ENCODE assay signal across 9 mouse cellular contexts in the genomic region with DNA sequence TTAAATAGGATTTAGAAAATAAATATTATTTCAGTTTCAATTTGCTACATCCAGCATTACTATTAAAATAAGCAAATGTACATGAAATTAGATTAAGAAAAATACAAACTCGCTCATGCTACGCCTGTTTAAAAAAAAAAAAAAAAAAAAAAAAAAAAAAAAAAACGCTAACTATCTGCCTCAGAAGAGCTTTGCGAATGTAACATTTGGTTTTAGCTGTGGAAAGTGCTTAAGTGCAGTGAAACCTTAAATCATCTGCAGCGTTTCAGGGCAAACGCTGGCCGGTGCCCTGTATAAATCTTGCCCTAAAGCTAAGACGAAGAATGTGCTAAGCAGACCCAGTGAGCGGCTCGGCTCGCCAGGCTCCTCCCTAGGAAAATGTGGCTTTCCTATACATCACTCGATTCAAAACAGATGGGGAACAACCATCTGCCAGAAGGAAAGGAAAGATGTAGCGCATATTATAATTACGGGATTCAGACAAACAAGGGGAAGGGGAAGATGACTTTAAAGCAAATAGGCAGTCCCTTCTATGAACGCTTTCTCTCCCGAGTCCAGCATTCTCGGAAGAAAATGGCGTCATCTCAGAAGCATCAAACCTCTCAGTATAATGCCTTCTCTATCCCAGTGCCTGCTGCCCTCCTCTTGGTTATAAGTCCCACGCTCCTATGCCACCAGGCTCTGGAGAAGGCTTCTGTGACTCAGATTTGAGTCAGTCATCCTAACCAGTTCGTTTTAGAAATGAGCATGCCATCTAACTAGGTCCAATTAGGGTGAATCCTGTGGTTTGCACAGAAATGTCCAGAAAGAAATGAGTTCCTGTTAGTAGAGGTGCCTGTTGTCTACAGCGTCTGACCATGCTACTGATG.
DNase-seq lines count a peak whose midpoint lies in the region; ATAC-seq and TF ChIP-seq lines count a peak whose summit lies in the region.
"Had no signal": no experiment of that assay in that cellular context is flagged by ENCODE, and none has a peak within 500 bp of the region (broad histone marks: within the 10 kb centered on the region; RNA-seq: fewer than 3 reads in every experiment).

No protein-coding gene starts in this region.

- H3K36me3 ChIP-seq in liver, postnatal 0 days (replicated peaks; ENCODE audit: insufficient read depth, low read length) = no peaks in the 10 kb centered on the region
- no peaks in the 10 kb centered on the region for H3K36me3 ChIP-seq in liver, embryonic 11.5 days (ENCODE audit: control insufficient read depth, insufficient read depth, low read length)
- H3K36me3 ChIP-seq in embryonic facial prominence, embryonic 11.5 days (replicated peaks; ENCODE audit: control insufficient read depth, insufficient read depth, low read depth, low read length) = no peaks in the 10 kb centered on the region
- no peaks in the 10 kb centered on the region for H3K36me3 ChIP-seq in stomach, embryonic 14.5 days (ENCODE audit: control insufficient read depth, insufficient read depth, low read length)
- no peaks in the 10 kb centered on the region for H3K36me3 ChIP-seq in heart, embryonic 10.5 days

- no peaks in the 10 kb centered on the region for H3K4me1 ChIP-seq in liver, postnatal 0 days (ENCODE audit: insufficient read depth)
- peaks cover 4% of the 10 kb centered on the region for H3K4me1 ChIP-seq in liver, embryonic 11.5 days (replicated peaks; ENCODE audit: control insufficient read depth, insufficient read depth, low read length)
- no peaks in the 10 kb centered on the region for H3K4me1 ChIP-seq in embryonic facial prominence, embryonic 11.5 days (ENCODE audit: control insufficient read depth, insufficient read depth, low read length)
- H3K4me1 ChIP-seq in stomach, embryonic 14.5 days (ENCODE audit: control insufficient read depth, insufficient read depth, low read length) = no peaks in the 10 kb centered on the region
- H3K4me1 ChIP-seq in heart, embryonic 10.5 days = no peaks in the 10 kb centered on the region

- no peak for TF ChIP-seq EP300 in liver, postnatal 0 days (IDR thresholded peaks at IDR 0.05; ENCODE audit: low read depth)

- 78% methylated on average over 21 of the region's 21 CpGs for WGBS in liver, postnatal 0 days (ENCODE audit: insufficient replicate concordance)
- WGBS in liver, embryonic 11.5 days = 79% methylated on average over 21 of the region's 21 CpGs
- WGBS in embryonic facial prominence, embryonic 11.5 days = 45% methylated on average over 21 of the region's 21 CpGs
- 49% methylated on average over 21 of the region's 21 CpGs for WGBS in stomach, embryonic 14.5 days
- WGBS in heart, embryonic 10.5 days = 82% methylated on average over 21 of the region's 21 CpGs

- no peak for TF ChIP-seq CTCF in liver, postnatal 0 days (IDR thresholded peaks at IDR 0.05; ENCODE audit: low read depth)

- no peaks in the 10 kb centered on the region for H3K27me3 ChIP-seq in liver, postnatal 0 days (ENCODE audit: insufficient read depth, low read length)
- no peaks in the 10 kb centered on the region for H3K27me3 ChIP-seq in liver, embryonic 11.5 days (replicated peaks; ENCODE audit: control insufficient read depth, insufficient read depth, low read length)
- H3K27me3 ChIP-seq in embryonic facial prominence, embryonic 11.5 days (ENCODE audit: control insufficient read depth, insufficient read depth, low read length) = no peaks in the 10 kb centered on the region
- no peaks in the 10 kb centered on the region for H3K27me3 ChIP-seq in stomach, embryonic 14.5 days (ENCODE audit: control insufficient read depth, insufficient read depth, low read length)
- H3K27me3 ChIP-seq in heart, embryonic 10.5 days (ENCODE audit: insufficient read depth, poor library complexity, severe bottlenecking) = no peaks in the 10 kb centered on the region

- H3K4me2 ChIP-seq in liver, postnatal 0 days (ENCODE audit: low read depth, low read length) = no peak overlapping the region
- H3K4me2 ChIP-seq in liver, embryonic 11.5 days = no peak overlapping the region
- H3K4me2 ChIP-seq in embryonic facial prominence, embryonic 11.5 days (ENCODE audit: low read depth, low read length) = peak overlapping the region; percentile 20; the same call in 1 of the 2 replicates
- peak overlapping the region; percentile 23 for H3K4me2 ChIP-seq in stomach, embryonic 14.5 days (replicated peaks; ENCODE audit: low read depth, low read length)

- H3K4me3 ChIP-seq in liver, postnatal 0 days (ENCODE audit: low read depth, low read length) = no peak overlapping the region
- no peak overlapping the region for H3K4me3 ChIP-seq in liver, embryonic 11.5 days (ENCODE audit: low read depth, low read length)
- no peak overlapping the region for H3K4me3 ChIP-seq in embryonic facial prominence, embryonic 11.5 days (ENCODE audit: low read depth, low read length)
- peak overlapping the region; percentile 5; the same call in 1 of the 2 replicates for H3K4me3 ChIP-seq in stomach, embryonic 14.5 days (ENCODE audit: low read depth, low read length)
- H3K4me3 ChIP-seq in heart, embryonic 10.5 days = no peak overlapping the region

- no peaks in the 10 kb centered on the region for H3K9me3 ChIP-seq in liver, postnatal 0 days (ENCODE audit: low read length)
- H3K9me3 ChIP-seq in liver, embryonic 11.5 days (ENCODE audit: control insufficient read depth, low read length) = no peaks in the 10 kb centered on the region
- no peaks in the 10 kb centered on the region for H3K9me3 ChIP-seq in embryonic facial prominence, embryonic 11.5 days (replicated peaks; ENCODE audit: control insufficient read depth, low read length)
- H3K9me3 ChIP-seq in stomach, embryonic 14.5 days (ENCODE audit: control insufficient read depth, low read depth, low read length) = peaks cover 2% of the 10 kb centered on the region; the same call in 1 of the 2 replicates
- no peaks in the 10 kb centered on the region for H3K9me3 ChIP-seq in heart, embryonic 10.5 days

- no peak for ATAC-seq in liver, postnatal 0 days
- no peak for ATAC-seq in liver, embryonic 11.5 days (replicated peaks; ENCODE audit: low FRiP score)
- 0 out of 2 replicates have a peak, but pooled peaks have one; percentile 59 for ATAC-seq in embryonic facial prominence, embryonic 11.5 days (replicated peaks; ENCODE audit: insufficient number of reproducible peaks, low FRiP score, low TSS enrichment, low read depth)
- no peak for ATAC-seq in stomach, embryonic 14.5 days (ENCODE audit: insufficient number of reproducible peaks, insufficient read depth, low FRiP score, low read depth)

- intact Hi-C loops in left cerebral cortex, postnatal 25 days (cut with DNase I) = loop anchor here (5.0 kb wide), 1 partner anchor 225 kb away; a partner anchor contains a TSS

- H3K27ac ChIP-seq in liver, postnatal 0 days (ENCODE audit: low read depth) = 0 out of 2 replicates have a peak overlapping the region, but pooled peaks have one; percentile 39
- H3K27ac ChIP-seq in liver, embryonic 11.5 days (ENCODE audit: low read depth, low read length) = no peak overlapping the region
- H3K27ac ChIP-seq in embryonic facial prominence, embryonic 11.5 days (replicated peaks; ENCODE audit: low read depth, low read length) = no peak overlapping the region; the same call in 1 of the 2 replicates
- no peak overlapping the region for H3K27ac ChIP-seq in stomach, embryonic 14.5 days (ENCODE audit: low read length)
- H3K27ac ChIP-seq in heart, embryonic 10.5 days = no peak overlapping the region

- no peak for DNase-seq in liver, postnatal 0 days
- DNase-seq in liver, embryonic 11.5 days (ENCODE audit: low spot score) = no peak
- peak; percentile 84 for DNase-seq in embryonic facial prominence, embryonic 11.5 days (ENCODE audit: low spot score)
- peak; percentile 34 to 52 for DNase-seq in left cerebral cortex, postnatal 25 days (ENCODE audit: low spot score in 2 of 2)
- no peak for DNase-seq in thymus, postnatal 10 days (ENCODE audit: low spot score in 2 of 2)
- no peak for DNase-seq in heart, embryonic 10.5 days (ENCODE audit: low spot score)
- no peak for DNase-seq in T-cell, adult 2 months (ENCODE audit: low spot score)
- DNase-seq: gastrocnemius, postnatal 25 days had no signal

- no peak overlapping the region for H3K9ac ChIP-seq in liver, postnatal 0 days (replicated peaks)
- H3K9ac ChIP-seq in liver, embryonic 11.5 days (ENCODE audit: low read depth, low read length) = no peak overlapping the region
- no peak overlapping the region for H3K9ac ChIP-seq in embryonic facial prominence, embryonic 11.5 days (replicated peaks; ENCODE audit: low read length)
- no peak overlapping the region for H3K9ac ChIP-seq in stomach, embryonic 14.5 days (replicated peaks; ENCODE audit: low read depth, low read length)

Comparison
In these comparisons a context has a peak if more than half of its experiments do, and no peak if none do; other contexts are left out.
1. DNase-seq: peak in embryonic facial prominence, embryonic 11.5 days (single experiment) and left cerebral cortex, postnatal 25 days (2 of 2); none in liver, postnatal 0 days (single experiment), liver, embryonic 11.5 days (single experiment), thymus, postnatal 10 days (0 of 2), heart, embryonic 10.5 days (single experiment) and T-cell, adult 2 months (single experiment).
2. H3K4me2 ChIP-seq: peak in embryonic facial prominence, embryonic 11.5 days (single experiment) and stomach, embryonic 14.5 days (single experiment); none in liver, postnatal 0 days (single experiment) and liver, embryonic 11.5 days (single experiment).